Mouse (Mus musculus) activated CD4-positive, CD25-positive, alpha-beta regulatory T cell, adult 4 months (primary cell): ENCODE data around the gene Lipo4. TPM values are rescaled to one million over a fixed set of nuclear protein-coding genes. Genes with fewer than 3 reads are reported as not detected.
"Not testable (repeated sequence)": the region's sequence is repeated elsewhere in the genome, so short reads cannot be mapped to it uniquely, and the experiment has no call there.

Experiments used
- ATAC-seq: one replicate; pipeline ENCODE4 v1.8.0; 2017
- polyA plus RNA-seq, 2 experiments: library from polyadenylated mRNA; unstranded; fragments of 100-300 nt; shearing (Covaris generic); gene quantifications; one replicate each; pipeline ENCODE4 v1.2.1; 2017

Gene Lipo4
- not detected for polyA plus RNA-seq

- no peak for ATAC-seq
These were observed at the start of gene Lipo4 for GRCm38 (mm10) chr19:33517680-33518079. TSS of gene Lipo4 (minus strand) at chr19:33517780.

GRCm38 (mm10) chr19:33456426-33456825 is 61.2 kb downstream of the Lipo4 start:
- not testable (repeated sequence) for ATAC-seq

GRCm38 (mm10) chr19:33453725-33454124 is 63.9 kb downstream of the Lipo4 start:
- no peak for ATAC-seq

Other genes with a start within 250 kb of the Lipo4 start
- 1 to 10 TPM; 3.5 to 5.8 TPM for gene Rnls, start 125.5 kb downstream of the Lipo4 start, polyA plus RNA-seq
- gene Gm8978, start 107.5 kb upstream of the Lipo4 start, polyA plus RNA-seq, result not detected
- gene Lipo2, start 233.6 kb upstream of the Lipo4 start, polyA plus RNA-seq, result not detected
- gene Lipo3, start 244.2 kb upstream of the Lipo4 start, polyA plus RNA-seq, result 1 to 10 TPM; 5.9 to 7.7 TPM